Mouse (Mus musculus): ENCODE results near the gene Gm10681.
"Not testable (repeated sequence)": the region's sequence is repeated elsewhere in the genome, so short reads cannot be mapped to it uniquely, and the experiment has no call there.

The Gm10681 gene

GRCm38 (mm10) chr3:98588707-98589106, at the start of gene Gm10681:
TSS of gene Gm10681 (minus strand) at chr3:98588807.
- no peak for DNase-seq (ENCODE audit: extremely low spot score)

DNA sequence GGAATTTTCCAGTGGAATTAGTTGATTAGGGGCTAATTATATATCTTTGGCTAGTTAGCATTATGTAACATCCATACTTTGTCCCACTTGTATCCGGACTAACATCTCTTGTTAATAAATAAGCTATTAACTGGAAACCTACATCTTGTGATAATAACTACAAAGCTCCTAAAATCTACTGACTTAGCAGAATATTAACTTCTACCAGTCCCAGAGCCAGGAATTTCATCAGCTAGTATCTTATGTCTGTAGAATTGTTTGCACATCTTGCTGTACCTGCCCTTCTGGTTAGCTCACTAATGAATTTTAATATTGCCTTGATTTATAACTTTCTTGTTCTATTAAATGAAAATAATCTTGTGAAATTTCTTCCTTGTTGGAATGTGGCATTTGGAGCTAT, 46.5 kb upstream of the Gm10681 start:
- no peak for DNase-seq (ENCODE audit: extremely low spot score)

- DNase-seq (ENCODE audit: extremely low spot score): no peak
Observed at GRCm38 (mm10) chr3:98630152-98630551, 41.5 kb upstream of the Gm10681 start, which contains the start of gene Hsd3b5. TSS of gene Hsd3b5 (minus strand) at chr3:98630252.

DNA sequence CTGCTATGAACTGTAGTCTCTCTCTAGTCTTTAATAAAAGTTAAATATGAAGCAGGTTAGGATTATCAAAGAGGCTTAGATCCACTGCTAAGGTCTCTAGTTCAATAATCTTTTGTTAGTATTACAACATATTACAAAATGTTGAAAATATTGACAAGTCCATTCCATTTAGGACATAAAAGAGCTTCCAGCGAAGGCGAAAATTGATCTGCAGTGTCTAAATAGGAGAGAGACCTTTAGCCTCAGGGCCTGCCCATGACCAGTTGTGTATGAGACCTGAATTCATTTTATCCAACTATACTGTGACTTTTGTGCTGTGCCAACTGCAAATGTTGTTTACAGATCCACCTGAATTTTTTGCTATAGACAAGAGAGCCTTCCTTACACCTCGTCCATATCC, 41.0 kb upstream of the Gm10681 start:
- DNase-seq (ENCODE audit: extremely low spot score): no peak

DNA sequence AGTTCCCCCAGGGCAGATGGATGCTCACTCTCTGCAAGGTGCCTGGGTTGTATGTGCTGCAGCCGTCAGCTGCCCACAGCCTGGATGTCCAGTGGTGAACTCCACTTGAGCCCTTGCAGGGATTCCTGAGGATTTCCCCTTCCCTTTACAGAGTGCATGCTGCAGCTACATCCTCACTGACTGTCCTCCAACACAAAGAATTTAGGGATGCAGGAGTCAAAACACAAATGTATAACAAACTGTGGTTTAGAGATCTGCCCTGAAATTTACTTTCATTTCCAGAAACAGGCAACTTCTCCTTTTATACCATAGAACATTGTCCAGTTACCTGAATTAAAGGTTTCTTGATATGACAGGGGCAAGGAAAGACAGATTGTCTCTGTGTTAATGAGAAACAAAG, 28.2 kb upstream of the Gm10681 start:
- DNase-seq (ENCODE audit: extremely low spot score): not testable (repeated sequence)

- DNase-seq (ENCODE audit: extremely low spot score): not testable (repeated sequence)
Observed at GRCm38 (mm10) chr3:98616244-98616643, 27.6 kb upstream of the Gm10681 start.

GRCm38 (mm10) chr3:98614406-98614927, 25.9 kb upstream of the Gm10681 start:
- not testable (repeated sequence) for DNase-seq (ENCODE audit: extremely low spot score)

GRCm38 (mm10) chr3:98613963-98614362, 25.4 kb upstream of the Gm10681 start:
- no peak for DNase-seq (ENCODE audit: extremely low spot score)

GRCm38 (mm10) chr3:98613540-98613939, 24.9 kb upstream of the Gm10681 start:
- not testable (repeated sequence) for DNase-seq (ENCODE audit: extremely low spot score)

GRCm38 (mm10) chr3:98587721-98588120, 886 bp downstream of the Gm10681 start:
- DNase-seq (ENCODE audit: extremely low spot score): no peak

DNA sequence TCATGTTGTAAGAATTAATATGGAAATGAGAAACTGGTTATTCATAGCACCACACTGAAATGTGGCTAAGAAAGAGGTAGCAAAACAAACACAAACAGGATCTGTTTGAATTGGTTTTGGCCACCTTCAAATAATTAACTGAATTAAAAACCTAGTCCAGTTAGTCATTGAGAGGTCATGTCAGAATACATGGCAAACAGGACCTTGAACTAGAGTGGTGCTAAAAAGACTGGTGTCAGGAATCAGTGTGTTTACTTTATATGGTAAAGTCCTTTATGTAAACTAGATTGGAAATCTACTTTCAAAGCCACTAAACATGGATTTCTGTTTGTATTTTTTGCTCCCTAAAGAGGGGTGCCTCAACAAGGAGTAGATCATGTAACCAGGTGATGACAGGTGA, 6.0 kb downstream of the Gm10681 start:
- DNase-seq (ENCODE audit: extremely low spot score): not testable (repeated sequence)

GRCm38 (mm10) chr3:98582202-98582601, 6.4 kb downstream of the Gm10681 start:
- not testable (repeated sequence) for DNase-seq (ENCODE audit: extremely low spot score)

DNA sequence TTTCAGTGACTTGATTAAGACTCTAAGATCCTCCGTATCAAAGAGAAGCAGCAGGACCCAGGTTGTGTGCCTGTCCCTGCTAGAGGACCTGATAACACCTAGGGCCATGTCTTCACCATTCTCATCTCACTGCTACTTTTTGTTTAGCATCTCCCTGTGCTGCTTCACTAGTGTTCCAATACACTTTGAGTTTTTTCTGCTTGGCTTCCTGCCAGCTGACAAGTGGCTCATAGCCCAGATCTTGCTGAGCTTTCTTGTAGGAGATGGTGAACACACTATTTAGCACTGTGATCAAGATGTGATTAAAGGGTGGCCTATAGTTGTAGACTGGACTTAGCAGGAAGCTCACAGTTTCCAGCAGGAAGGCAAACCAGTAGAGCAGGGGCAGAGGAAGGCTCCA, 7.6 kb downstream of the Gm10681 start:
- DNase-seq (ENCODE audit: extremely low spot score): not testable (repeated sequence)

- not testable (repeated sequence) for DNase-seq (ENCODE audit: extremely low spot score)
Observed at GRCm38 (mm10) chr3:98567717-98568116, 20.9 kb downstream of the Gm10681 start.

DNA sequence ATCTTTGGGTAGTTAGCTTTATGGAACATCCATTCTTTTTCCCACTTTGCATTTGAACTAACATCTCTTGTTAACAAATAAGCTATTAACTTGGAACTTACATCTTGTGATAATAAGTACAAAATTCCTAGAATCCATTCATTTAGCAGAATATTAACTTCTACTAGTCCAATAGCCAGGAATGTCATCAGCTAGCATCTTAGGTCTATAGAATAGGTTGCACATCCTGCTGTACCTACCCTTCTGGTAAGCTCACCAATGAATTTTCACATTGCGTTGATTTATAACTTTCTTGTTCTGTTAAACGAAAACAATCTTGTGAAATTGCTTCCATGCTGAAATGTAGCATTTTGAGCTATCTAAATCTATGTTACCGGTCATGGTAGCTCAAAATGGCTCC, 23.7 kb downstream of the Gm10681 start:
- not testable (repeated sequence) for DNase-seq (ENCODE audit: extremely low spot score)

- DNase-seq (ENCODE audit: extremely low spot score): not testable (repeated sequence)
Observed at GRCm38 (mm10) chr3:98563831-98564230, 24.8 kb downstream of the Gm10681 start.

- not testable (repeated sequence) for DNase-seq (ENCODE audit: extremely low spot score)
Observed at GRCm38 (mm10) chr3:98560711-98561110, 27.9 kb downstream of the Gm10681 start.

DNA sequence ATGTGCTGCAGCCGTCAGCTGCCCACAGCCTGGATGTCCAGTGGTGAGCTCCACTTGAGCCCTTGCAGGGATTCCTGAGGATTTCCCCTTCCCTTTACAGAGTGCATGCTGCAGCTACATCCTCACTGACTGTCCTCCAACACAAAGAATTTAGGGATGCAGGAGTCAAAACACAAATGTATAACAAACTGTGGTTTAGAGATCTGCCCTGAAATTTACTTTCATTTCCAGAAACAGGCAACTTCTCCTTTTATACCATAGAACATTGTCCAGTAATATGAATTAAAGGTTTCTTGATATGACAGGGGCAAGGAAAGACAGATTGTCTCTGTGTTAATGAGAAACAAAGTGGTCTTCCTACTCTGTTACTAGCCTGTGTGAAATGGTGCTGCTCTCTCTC, 37.8 kb downstream of the Gm10681 start:
- DNase-seq (ENCODE audit: extremely low spot score): not testable (repeated sequence)

DNA sequence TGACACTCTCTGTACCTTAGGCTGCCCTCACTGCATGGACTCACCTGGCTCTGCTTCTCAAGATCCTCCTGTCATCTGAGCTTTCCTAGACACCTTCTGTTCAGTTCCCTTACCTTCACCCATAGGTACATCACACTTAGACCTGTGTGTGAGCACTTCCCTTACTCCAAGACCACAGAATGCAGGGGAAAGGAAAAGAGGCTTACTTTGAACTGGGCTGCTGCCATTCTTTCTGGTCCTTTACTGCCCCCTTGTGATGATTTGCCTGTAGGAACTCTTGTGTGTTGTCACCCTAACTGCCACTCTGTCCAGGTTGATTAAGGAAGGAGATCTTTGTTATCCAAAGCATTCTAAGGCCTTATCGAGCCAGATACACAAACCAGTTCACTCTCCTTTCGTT, 38.4 kb downstream of the Gm10681 start:
- not testable (repeated sequence) for DNase-seq (ENCODE audit: extremely low spot score)

- not testable (repeated sequence) for DNase-seq (ENCODE audit: extremely low spot score)
Observed at GRCm38 (mm10) chr3:98548495-98548894, 40.1 kb downstream of the Gm10681 start.

GRCm38 (mm10) chr3:98547641-98548040, 41.0 kb downstream of the Gm10681 start:
- DNase-seq (ENCODE audit: extremely low spot score): not testable (repeated sequence)

GRCm38 (mm10) chr3:98524978-98525377, 63.6 kb downstream of the Gm10681 start:
- DNase-seq (ENCODE audit: extremely low spot score): not testable (repeated sequence)

GRCm38 (mm10) chr3:98524552-98524951, 64.1 kb downstream of the Gm10681 start:
- DNase-seq (ENCODE audit: extremely low spot score): not testable (repeated sequence)

- not testable (repeated sequence) for DNase-seq (ENCODE audit: extremely low spot score)
Observed at GRCm38 (mm10) chr3:98522779-98523178, 65.8 kb downstream of the Gm10681 start.

Data from embryo, embryonic 9.5 days (tissue).